Mouse (Mus musculus): ENCODE measurements around the gene Cdc42ep3. TPM values are rescaled to one million over a fixed set of nuclear protein-coding genes. Genes with fewer than 3 reads are reported as not detected.

Gene Cdc42ep3
- total and polyA plus RNA-seq, 3 experiments, result 3.9 to 30.8 (median 7.6) TPM

- no peak for TF ChIP-seq PAX5 (IDR thresholded peaks at IDR 0.05; ENCODE audit: low read length)
- TF ChIP-seq USF2 (conservative IDR thresholded peaks at IDR 0.05; ENCODE audit: low read depth, low read length), result no peak
- no peak for TF ChIP-seq POLR2A (IDR thresholded peaks at IDR 0.05; ENCODE audit: low read depth, low read length)
- TF ChIP-seq ZMIZ1 (IDR thresholded peaks at IDR 0.05; ENCODE audit: low read depth, low read length), result no peak
- no peak for TF ChIP-seq CHD1 (IDR thresholded peaks at IDR 0.05; ENCODE audit: low read depth, low read length)
- TF ChIP-seq MAZ (IDR thresholded peaks at IDR 0.05; ENCODE audit: low read depth, low read length), result no peak
- TF ChIP-seq SIN3A (IDR thresholded peaks at IDR 0.05; ENCODE audit: low read length), result no peak
- TF ChIP-seq ETS1 (conservative IDR thresholded peaks at IDR 0.05; ENCODE audit: low read depth, low read length), result no peak
- no peak for TF ChIP-seq POLR2AphosphoS2 (IDR thresholded peaks at IDR 0.05; ENCODE audit: low read depth, low read length)
- TF ChIP-seq CHD2 (IDR thresholded peaks at IDR 0.05; ENCODE audit: low read length), result no peak
- no peak for TF ChIP-seq ZNF384 (IDR thresholded peaks at IDR 0.05; ENCODE audit: low read depth, low read length)
- TF ChIP-seq MXI1 (IDR thresholded peaks at IDR 0.05; ENCODE audit: low read depth, low read length), result no peak
- TF ChIP-seq USF1 (IDR thresholded peaks at IDR 0.05; ENCODE audit: low read depth, low read length), result no peak
- no peak for TF ChIP-seq MEF2A (IDR thresholded peaks at IDR 0.05; ENCODE audit: borderline replicate concordance, low read depth, low read length)
- no peak overlapping the region for H3K4me3 ChIP-seq (replicated peaks in 1 of 3; ENCODE audit: low read depth in 2 of 3, low read length in 2 of 3, poor library complexity in 1 of 3)
- H3K79me2 ChIP-seq (replicated peaks; ENCODE audit: control insufficient read depth, extremely low read depth, insufficient read depth, poor library complexity, severe bottlenecking), result no peaks in the 10 kb centered on the region
- no peaks in the 10 kb centered on the region for H3K36me3 ChIP-seq (replicated peaks in 1 of 2; ENCODE audit: control insufficient read depth in 1 of 2, insufficient read depth in 1 of 2, low read length in 1 of 2)
- in situ Hi-C loops (cut with MboI; ENCODE audit: low pct_ligation_motif_present, low pct_unique_long_range_greater_than_20kb, low sequenced_read_pairs) (no loop called here), dilution Hi-C loops (cut with MboI; ENCODE audit: extremely low pct_ligation_motif_present, extremely low pct_unique_long_range_greater_than_20kb, low sequenced_read_pairs) (no loop called here)
- H3K9me3 ChIP-seq (replicated peaks; ENCODE audit: low read length), result no peaks in the 10 kb centered on the region
- peaks cover 0 to 18% of the 10 kb centered on the region in 2 experiments; a peak in 2 of 4 replicates for H3K4me1 ChIP-seq (ENCODE audit: control insufficient read depth in 1 of 2, insufficient read depth in 2 of 2)
- H3K4me2 ChIP-seq (ENCODE audit: insufficient read depth, low read depth, poor library complexity, severe bottlenecking), result no peak overlapping the region
- no peak overlapping the region for H3K27ac ChIP-seq (ENCODE audit: insufficient read depth, low read depth)
- DNase-seq (ENCODE audit: extremely low read depth), result no peak
- H3K9ac ChIP-seq (ENCODE audit: insufficient read depth, low read depth), result no peak overlapping the region
- H3K27me3 ChIP-seq (replicated peaks), result no peaks in the 10 kb centered on the region
Measured at GRCm38 (mm10) chr17:79285030-79285601, 69.8 kb downstream of the Cdc42ep3 start.
